Mouse (Mus musculus) macrophage (primary cell): ENCODE results near the gene Tent4b. TPM values are rescaled to one million over a fixed set of nuclear protein-coding genes. Genes with fewer than 3 reads are reported as not detected.
"Not testable (repeated sequence)": the region's sequence is repeated elsewhere in the genome, so short reads cannot be mapped to it uniquely, and the experiment has no call there.

ENCODE experiments used
- H3K27ac ChIP-seq: fragments of 350-480 bp; formaldehyde crosslinking; 2 replicates; pipeline ENCODE4 v1.9.0; 2021
- H3K36me3 ChIP-seq: fragments of 350-480 bp; formaldehyde crosslinking; 2 replicates; pipeline ENCODE4 v1.9.0; 2021; ENCODE audit errors: inconsistent target
- H3K4me3 ChIP-seq: fragments of 350-480 bp; formaldehyde crosslinking; 2 replicates; pipeline ENCODE4 v1.9.0; 2021; ENCODE audit errors: inconsistent target
- H3K79me2 ChIP-seq: fragments of 350-480 bp; formaldehyde crosslinking; 2 replicates; pipeline ENCODE4 v1.9.0; 2021; ENCODE audit errors: inconsistent target
- WGBS: methylation state at CpG from one replicate; pipeline ENCODE4 v1.1.7; 2026; ENCODE audit warnings: inconsistent platforms; ENCODE audit not compliant: missing documents; 5-methylcytosine and 5-hydroxymethylcytosine counted together
- polyA plus RNA-seq: library from polyadenylated mRNA; stranded (reverse); fragments of 250-400 nt; gene quantifications from 3 replicates; pipeline ENCODE4 v1.2.4, GENCODE M21; 2018; ENCODE audit warnings: inconsistent platforms

Tent4b gene
- polyA plus RNA-seq, 1 experiment from 2014 or later, result 27.6 TPM

DNA sequence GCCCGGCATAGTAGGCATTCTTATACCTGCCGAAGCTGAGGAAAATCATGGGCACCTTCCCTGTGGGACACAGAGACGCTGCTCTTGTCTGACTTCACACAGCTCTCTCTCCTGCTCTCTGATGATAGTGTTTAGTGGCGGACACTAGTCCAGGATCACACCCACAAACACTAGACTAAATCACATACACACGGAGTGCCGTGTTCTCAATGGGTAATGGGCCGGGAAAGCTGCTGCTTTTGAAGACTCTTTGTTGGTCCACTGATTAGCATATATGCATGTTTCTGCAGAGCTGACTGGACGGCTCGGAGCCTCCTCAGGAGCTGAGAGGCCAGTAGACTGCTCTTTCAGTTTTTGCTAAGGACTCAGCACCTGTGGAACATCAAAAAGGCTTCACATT lies 7.0 kb downstream of the Tent4b start:
- no peak overlapping the region for H3K27ac ChIP-seq
- 94% methylated on average over 9 of the region's 9 CpGs for WGBS
- H3K36me3 ChIP-seq, result no peaks in the 10 kb centered on the region
- H3K4me3 ChIP-seq, result no peak overlapping the region
- peaks cover 100% of the 10 kb centered on the region for H3K79me2 ChIP-seq

DNA sequence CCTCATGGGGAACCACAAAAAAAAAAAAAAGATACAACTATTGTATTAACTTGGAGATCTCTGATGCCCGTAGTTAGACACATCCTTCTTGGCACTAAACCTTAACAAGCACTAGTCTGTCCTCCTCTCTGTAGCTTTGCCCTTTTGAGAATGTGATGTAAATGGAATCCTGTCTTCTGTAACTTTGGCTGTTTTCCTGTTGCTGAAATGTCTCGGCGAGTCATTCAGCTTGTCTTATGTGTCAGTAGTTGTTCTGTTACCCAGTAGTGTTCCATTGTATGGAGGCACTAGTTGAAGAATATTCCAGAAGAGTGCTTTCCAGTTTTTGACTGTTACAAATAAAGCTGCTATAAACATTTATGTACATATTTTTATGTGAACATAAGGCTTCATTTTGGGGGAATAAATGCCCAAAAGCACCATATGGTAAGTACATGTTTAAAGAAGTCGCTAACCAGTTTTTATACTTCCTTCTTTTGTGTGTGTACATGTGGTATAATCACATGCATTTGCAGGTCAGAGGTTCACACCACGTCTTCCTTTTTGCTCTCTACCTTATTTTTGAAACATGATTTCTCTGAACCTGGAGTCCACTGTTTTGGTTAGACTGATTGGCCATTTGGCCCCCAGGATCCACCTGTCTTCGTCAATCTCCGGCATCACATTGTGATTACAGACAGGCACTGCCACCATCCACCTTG lies 8.3 kb downstream of the Tent4b start:
- H3K79me2 ChIP-seq, result peaks cover 100% of the 10 kb centered on the region
- 53% methylated on average over 7 of the region's 7 CpGs for WGBS
- H3K4me3 ChIP-seq, result no peak overlapping the region
- H3K27ac ChIP-seq, result no peak overlapping the region
- H3K36me3 ChIP-seq, result no peaks in the 10 kb centered on the region

DNA sequence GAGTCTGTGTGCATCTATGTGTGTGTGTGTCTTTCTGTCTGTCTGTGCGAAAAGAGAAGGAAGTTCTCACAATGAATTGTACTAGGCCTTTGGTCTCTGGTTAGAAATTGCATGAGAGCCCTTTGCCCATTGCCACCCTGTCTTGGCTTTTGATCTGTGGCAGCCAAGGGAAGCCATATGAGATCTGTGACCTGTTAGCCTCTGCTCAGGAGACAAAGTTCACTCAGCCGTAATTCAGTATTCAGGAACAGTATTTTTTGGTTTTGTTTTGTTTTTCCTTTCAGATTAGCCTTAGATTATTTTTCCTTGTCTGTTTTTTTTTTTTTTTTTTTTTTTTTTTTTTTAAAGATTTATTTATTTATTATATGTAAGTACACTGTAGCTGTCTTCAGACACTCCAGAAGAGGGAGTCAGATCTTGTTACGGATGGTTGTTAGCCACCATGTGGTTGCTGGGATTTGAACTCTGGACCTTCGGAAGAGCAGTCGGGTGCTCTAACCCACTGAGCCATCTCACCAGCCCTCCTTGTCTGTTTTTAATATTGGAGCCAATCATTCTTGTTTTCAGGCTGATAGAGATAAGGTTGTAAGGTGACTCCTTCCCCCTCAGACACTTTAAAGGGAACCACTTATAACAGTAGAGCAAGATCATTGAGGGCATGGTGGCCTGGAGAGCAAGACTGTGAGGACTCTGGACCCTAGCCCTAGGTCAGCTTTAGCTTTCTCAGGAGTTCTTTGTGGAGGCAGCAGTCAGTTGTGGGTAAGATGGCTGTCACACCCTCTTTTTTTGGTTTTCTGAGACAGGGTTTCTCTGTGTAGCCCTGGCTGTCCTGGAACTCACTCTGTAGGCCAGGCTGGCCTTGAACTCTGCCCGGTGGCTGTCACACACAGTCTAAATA lies 11.2 kb downstream of the Tent4b start:
- peaks cover 100% of the 10 kb centered on the region for H3K79me2 ChIP-seq
- WGBS, result 79% methylated on average over 3 of the region's 6 CpGs
- H3K27ac ChIP-seq, H3K4me3 ChIP-seq, H3K36me3 ChIP-seq: not testable (repeated sequence)

DNA sequence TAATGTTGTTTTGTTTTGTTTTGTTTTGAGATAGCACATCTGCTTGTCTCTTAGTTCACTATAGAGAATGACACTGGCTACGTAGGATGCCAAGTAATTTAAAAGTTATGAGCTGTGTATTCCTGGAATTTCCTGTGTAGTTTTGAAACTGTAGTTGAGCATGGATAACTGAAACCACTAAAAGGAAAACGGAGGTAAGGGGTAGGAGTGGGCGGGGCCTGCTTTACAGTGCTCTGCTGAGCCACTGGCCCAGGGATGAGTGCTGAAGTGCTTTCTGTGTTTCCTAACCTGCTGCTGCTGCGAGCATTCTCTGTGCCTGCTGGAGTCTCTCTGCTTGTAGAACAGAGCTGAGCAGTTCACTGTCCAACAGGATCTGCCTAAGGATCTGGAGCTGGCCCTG lies 22.3 kb downstream of the Tent4b start:
- WGBS, result 62% methylated on average over 4 of the region's 4 CpGs

DNA sequence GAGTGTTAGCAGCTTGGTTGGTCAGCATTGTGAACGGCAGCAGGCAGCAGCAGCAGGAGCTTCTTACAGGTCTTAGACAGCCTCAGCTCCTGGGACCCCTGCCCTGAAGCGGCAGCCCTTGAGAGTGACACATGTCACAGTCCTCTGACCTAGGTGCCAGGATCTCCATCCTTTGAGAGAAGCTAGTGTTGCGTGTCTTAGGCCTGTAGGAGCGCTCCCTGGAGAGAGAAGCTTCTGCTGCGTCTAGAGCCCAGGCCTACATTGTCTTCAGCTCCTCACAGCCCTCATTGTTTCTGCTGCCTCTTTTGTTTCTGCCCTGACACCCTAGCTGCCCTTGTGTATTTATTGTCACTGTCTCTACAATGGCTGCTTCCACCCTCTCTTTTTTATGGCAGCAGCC lies 26.3 kb downstream of the Tent4b start:
- H3K79me2 ChIP-seq, result peaks cover 94% of the 10 kb centered on the region
- H3K27ac ChIP-seq, result no peak overlapping the region
- 96% methylated on average over 5 of the region's 5 CpGs for WGBS
- H3K4me3 ChIP-seq, result no peak overlapping the region
- H3K36me3 ChIP-seq, result no peaks in the 10 kb centered on the region

More for the DNA sequence above, 22.3 kb downstream of the Tent4b start:
- Histone ChIP-seq H3K4me3 (no peak overlapping the region), H3K27ac (no peak overlapping the region), H3K79me2 (peaks cover 100% of the 10 kb centered on the region), H3K36me3 (no peaks in the 10 kb centered on the region)

DNA sequence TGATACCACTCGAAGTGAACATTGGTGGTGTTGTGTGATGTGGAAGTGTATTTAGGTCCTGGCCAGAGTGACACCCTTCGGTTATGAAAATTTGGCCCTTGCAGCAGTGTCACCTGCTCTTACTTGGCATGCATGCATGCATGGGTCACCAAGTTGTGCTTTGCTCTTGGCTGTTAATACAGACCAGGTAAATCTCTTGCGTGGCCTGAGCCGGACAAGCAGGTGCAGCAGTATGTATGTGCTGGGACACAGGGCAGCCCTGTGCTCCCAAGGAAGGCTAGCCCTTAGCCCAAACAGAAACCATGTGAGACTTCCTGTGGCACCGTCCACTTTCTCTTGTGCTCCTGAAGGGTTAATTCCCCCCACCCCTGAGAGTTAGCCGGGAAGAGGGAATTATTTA lies 28.8 kb downstream of the Tent4b start:
- Histone ChIP-seq H3K79me2 (peaks cover 94% of the 10 kb centered on the region), H3K27ac (no peak overlapping the region), H3K36me3 (no peaks in the 10 kb centered on the region), H3K4me3 (no peak overlapping the region)
- WGBS, result 71% methylated on average over 6 of the region's 6 CpGs

DNA sequence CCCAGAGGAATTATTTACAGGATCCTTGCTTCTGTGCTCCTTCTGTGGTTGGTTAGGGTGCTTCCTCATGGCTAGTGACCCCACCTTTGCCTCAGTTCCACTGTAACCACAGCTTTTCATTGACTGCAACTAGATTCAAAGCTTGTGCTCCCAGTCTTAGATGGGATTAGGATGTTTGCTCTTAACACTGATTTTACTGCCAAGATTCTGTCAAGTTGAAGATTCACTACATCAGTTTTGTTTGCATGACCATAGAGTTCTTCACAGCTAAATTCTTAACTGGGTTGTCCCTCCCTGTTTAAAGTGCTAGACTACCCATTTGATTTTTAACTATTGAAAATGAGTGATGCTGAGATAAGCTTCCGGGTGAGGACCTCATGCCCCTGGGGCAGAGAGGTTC lies 29.3 kb downstream of the Tent4b start:
- H3K27ac ChIP-seq, result peak overlapping the region; percentile 52
- H3K36me3 ChIP-seq, result no peaks in the 10 kb centered on the region
- no peak overlapping the region for H3K4me3 ChIP-seq
- 75% methylated on average over 1 of the region's 1 CpGs for WGBS
- peaks cover 94% of the 10 kb centered on the region for H3K79me2 ChIP-seq

DNA sequence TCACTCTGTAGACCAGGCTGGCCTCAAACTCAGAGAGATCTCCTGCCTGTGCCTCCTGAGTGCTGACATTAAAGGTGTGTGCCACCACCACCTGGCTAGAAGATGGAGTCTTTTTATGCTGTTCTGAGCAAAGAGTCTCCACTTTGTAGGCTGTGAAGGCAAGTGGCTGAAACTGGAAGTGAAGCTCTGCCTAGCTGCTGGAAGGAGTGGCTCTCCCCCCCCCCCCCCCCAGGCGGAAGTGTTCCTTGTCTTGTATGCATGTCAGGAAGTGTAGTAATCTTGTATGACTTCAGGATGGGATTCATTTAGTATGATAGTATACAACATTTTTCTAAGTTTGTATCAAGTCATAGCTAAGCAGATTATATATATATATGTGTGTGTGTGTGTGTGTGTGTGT lies 29.8 kb downstream of the Tent4b start:
- Histone ChIP-seq H3K79me2 (peaks cover 94% of the 10 kb centered on the region), H3K36me3 (no peaks in the 10 kb centered on the region), H3K4me3 (no peak overlapping the region), H3K27ac (peak overlapping the region; percentile 52)
- 0% methylated on average over 1 of the region's 1 CpGs for WGBS

DNA sequence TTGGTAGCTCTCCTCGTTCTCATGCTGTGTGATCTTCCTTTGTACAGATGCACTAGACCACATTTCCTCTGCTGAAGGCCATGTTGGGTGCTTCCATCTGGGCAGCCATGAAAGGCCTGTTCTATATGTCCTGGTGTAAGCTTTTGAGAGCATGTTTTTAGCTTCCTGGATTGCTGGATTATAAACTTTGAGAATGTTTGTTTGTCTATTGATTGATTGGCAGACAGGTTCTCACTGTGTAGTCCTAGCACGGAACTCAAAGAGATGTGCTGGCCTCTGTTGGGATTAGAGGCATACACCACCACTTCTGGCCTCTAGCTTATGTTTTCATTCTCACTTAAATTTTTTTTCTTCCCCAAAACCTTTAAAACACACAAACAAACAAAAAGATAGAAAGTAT lies 37.7 kb downstream of the Tent4b start:
- no peaks in the 10 kb centered on the region for H3K36me3 ChIP-seq
- H3K4me3 ChIP-seq, result no peak overlapping the region
- H3K79me2 ChIP-seq, result peaks cover 97% of the 10 kb centered on the region
- WGBS, result 75% methylated on average over 2 of the region's 2 CpGs
- H3K27ac ChIP-seq, result no peak overlapping the region

DNA sequence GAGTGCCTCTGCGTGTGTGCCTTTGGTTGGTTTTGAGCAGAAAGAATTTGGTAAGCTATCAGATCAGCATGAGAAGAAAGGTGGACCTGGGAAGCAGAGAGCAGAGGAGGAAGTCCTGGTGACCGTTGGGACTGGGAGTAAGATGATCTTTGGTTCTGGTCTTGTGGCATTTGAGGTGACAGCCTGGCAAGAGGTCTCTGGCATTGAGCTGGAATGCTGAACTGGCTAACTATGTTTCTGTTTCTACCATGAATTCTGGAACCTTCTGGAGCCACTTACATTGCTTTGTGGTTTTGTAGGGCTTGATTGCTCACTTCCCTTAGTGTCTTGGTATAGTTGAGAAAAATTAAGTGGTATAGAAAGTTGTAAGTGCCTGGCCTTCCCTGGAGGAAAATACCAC lies 38.6 kb downstream of the Tent4b start:
- Histone ChIP-seq H3K27ac (no peak overlapping the region), H3K36me3 (no peaks in the 10 kb centered on the region), H3K79me2 (peaks cover 90% of the 10 kb centered on the region), H3K4me3 (no peak overlapping the region)
- 32% methylated on average over 2 of the region's 2 CpGs for WGBS

DNA sequence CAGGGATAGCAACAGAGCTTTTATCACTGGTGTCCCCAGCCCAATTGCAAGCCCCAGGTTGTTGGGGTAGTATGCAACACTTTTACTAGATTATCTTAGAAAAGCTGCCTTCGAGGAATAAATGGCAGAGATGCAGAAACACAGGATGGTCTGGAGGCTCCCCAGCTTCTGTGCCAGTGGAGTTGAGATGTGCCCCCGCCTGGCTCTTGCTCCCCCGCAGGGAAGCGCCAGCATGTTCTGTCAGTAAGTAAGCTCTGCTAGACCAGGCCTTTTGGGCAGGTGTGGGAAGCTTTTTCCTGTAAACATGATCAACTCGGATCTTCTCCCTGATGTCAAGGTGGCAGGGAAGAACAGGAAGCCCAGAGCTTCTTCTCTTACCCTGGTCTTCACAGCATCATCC lies 40.3 kb downstream of the Tent4b start:
- 90% methylated on average over 5 of the region's 5 CpGs for WGBS
- no peaks in the 10 kb centered on the region for H3K36me3 ChIP-seq
- H3K27ac ChIP-seq, result no peak overlapping the region
- peaks cover 84% of the 10 kb centered on the region for H3K79me2 ChIP-seq
- H3K4me3 ChIP-seq, result no peak overlapping the region

DNA sequence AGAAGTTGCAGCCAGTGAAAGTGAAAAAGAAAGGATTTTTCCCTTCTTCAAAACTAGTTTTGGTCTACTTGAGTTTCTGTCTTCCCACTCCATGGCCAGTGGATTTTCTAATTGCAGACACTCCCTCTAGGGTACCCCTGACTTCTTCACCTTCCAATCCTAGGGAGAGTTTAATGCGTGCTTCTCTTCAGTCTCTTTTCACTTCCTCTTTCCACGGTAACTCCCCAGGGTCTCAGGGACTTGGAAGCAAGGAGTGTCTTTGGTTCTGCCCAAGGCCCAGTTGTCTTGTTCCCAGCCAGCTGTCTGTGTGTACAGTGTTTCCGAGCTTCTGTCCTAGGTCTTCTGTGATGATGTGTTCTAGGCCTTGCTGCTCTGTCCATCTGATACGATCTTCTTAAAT lies 42.9 kb downstream of the Tent4b start:
- H3K36me3 ChIP-seq, result peaks cover 12% of the 10 kb centered on the region; the same call in 1 of the 2 replicates
- peaks cover 58% of the 10 kb centered on the region for H3K79me2 ChIP-seq
- 32% methylated on average over 4 of the region's 4 CpGs for WGBS
- no peak overlapping the region; the same call in 1 of the 2 replicates for H3K27ac ChIP-seq
- H3K4me3 ChIP-seq, result no peak overlapping the region

DNA sequence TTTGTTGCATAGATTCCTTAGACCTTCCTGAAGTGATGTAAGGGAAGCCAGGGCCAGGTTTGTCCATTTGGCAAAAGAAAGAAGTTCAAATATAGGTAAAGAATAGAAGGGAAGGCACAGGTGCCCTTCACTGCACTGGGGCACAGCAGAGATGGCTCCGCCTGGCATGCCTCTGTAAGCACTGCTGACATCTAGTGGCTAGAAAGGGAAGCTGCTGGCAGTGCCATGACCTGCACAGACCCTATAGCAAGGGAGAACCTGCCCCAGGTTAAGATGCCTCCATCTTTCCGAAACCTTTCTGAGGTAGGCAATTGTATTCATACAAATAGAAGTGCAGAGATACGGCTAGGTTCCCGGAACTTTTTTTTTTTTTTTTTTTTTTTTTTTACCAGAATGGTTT lies 45.3 kb downstream of the Tent4b start:
- Histone ChIP-seq H3K79me2 (peaks cover 33% of the 10 kb centered on the region), H3K4me3 (no peak overlapping the region), H3K27ac (no peak overlapping the region), H3K36me3 (peaks cover 21% of the 10 kb centered on the region; the same call in 1 of the 2 replicates)
- 80% methylated on average over 2 of the region's 4 CpGs for WGBS

DNA sequence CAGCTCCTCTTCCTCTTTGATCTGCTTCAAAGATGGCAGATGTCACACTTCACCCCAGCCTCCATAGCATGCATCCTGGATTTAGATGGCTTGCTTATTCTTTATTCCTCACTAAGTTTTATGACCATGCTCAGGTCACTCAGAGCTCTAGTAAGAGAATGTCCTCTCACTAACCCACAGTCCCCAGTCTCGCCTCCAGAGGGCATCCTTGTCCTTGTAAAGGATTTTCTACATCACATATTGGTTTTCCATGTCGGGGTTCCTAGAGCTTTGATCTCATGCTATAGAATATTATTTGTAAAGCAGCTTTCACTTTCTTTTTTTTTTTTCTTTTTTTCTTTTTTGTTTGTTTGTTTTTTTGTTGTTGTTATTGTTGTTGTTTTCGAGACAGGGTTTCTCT lies 53.8 kb downstream of the Tent4b start:
- peaks cover 51% of the 10 kb centered on the region; the same call in 1 of the 2 replicates for H3K36me3 ChIP-seq

DNA sequence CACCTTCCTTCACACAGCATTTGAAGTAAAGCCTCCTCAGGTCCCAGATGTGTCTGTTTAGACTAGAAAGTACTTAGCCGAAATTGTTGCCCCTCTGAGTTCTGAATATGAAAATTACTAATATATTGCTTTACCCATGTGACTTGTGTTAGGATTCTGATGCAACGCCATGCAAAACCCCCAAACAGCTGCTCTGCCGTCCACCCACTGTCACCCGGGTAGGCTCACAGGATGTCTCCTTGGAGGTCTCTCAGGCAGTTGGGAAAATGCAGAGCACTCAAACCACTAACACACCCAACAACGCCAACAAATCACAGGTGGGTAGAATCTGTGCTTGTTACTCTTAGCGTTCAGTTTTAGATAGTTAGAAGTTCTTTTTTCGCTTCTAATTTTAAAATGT lies 55.9 kb downstream of the Tent4b start:
- Histone ChIP-seq H3K79me2 (no peaks in the 10 kb centered on the region), H3K4me3 (no peak overlapping the region), H3K27ac (no peak overlapping the region), H3K36me3 (peaks cover 39% of the 10 kb centered on the region; the same call in 1 of the 2 replicates)
- WGBS, result 84% methylated on average over 7 of the region's 7 CpGs

More for the DNA sequence above, 53.8 kb downstream of the Tent4b start:
- Histone ChIP-seq H3K27ac (no peak overlapping the region), H3K79me2 (no peaks in the 10 kb centered on the region), H3K4me3 (no peak overlapping the region)
- WGBS, result 94% methylated on average over 3 of the region's 3 CpGs
